Mouse (Mus musculus) MEL (cell line): ENCODE data around the gene Cldn9. TPM values are rescaled to one million over a fixed set of nuclear protein-coding genes. Genes with fewer than 3 reads are reported as not detected.
A peak's percentile ranks its signal among the peaks of the same experiment; 100 is the strongest.

Experiments used
- DNase-seq: peaks from one replicate; pipeline ENCODE4 v3.0.0; 2011; ENCODE audit warnings: low read depth, low spot score
- H3K27ac ChIP-seq: 2 replicates; pipeline ENCODE4 v1.5.1; 2012; ENCODE audit warnings: low read depth, mild to moderate bottlenecking, control low read depth, low read length, moderate library complexity; ENCODE audit not compliant: control insufficient read depth
- H3K27me3 ChIP-seq, 2 experiments: fragments of 150-350 bp in 1 of 2; sonication (generic) in 1 of 2; 2 replicates each; pipeline ENCODE4 v1.6.1; 2012; ENCODE audit warnings: low read length in 2 of 2, mild to moderate bottlenecking in 2 of 2, improper control_type of control experiment in 1 of 2, moderate library complexity in 1 of 2; ENCODE audit not compliant: insufficient read depth in 2 of 2, control insufficient read depth in 1 of 2
- H3K36me3 ChIP-seq, 2 experiments: 2 replicates each; pipeline ENCODE4 v1.6.1; 2012 to 2014; ENCODE audit warnings: low read length in 2 of 2, improper control_type of control experiment in 1 of 2, inconsistent platforms in 1 of 2, mild to moderate bottlenecking in 1 of 2; ENCODE audit not compliant: insufficient read depth in 2 of 2, control insufficient read depth in 1 of 2
- H3K4me1 ChIP-seq, 2 experiments: fragments of 150-350 bp in 1 of 2; sonication (generic) in 1 of 2; 2 replicates each; pipeline ENCODE4 v1.6.1; 2012; ENCODE audit warnings: low read length in 2 of 2, improper control_type of control experiment in 1 of 2, mild to moderate bottlenecking in 1 of 2; ENCODE audit not compliant: insufficient read depth in 2 of 2, control insufficient read depth in 1 of 2
- H3K4me3 ChIP-seq, 2 experiments: fragments of 150-350 bp in 1 of 2; sonication (generic) in 1 of 2; 2 replicates each; pipeline ENCODE4 v1.5.1; 2012; ENCODE audit warnings: low read depth in 2 of 2, low read length in 2 of 2, mild to moderate bottlenecking in 2 of 2, moderate library complexity in 2 of 2, control low read depth in 1 of 2, improper control_type of control experiment in 1 of 2; ENCODE audit not compliant: control insufficient read depth in 1 of 2, insufficient read depth in 1 of 2
- H3K79me2 ChIP-seq: 2 replicates; pipeline ENCODE4 v1.6.1; 2012; ENCODE audit warnings: mild to moderate bottlenecking, low read length, moderate library complexity; ENCODE audit not compliant: control insufficient read depth, poor library complexity, insufficient read depth
- H3K9ac ChIP-seq: 2 replicates; pipeline ENCODE4 v1.6.1; 2012; ENCODE audit warnings: low read depth, mild to moderate bottlenecking, control low read depth, low read length, moderate library complexity; ENCODE audit not compliant: control insufficient read depth, poor library complexity, severe bottlenecking
- H3K9me3 ChIP-seq: fragments of 150-350 bp; sonication (generic); replicated peaks from 2 replicates; pipeline ENCODE4 v1.6.1; 2012; ENCODE audit warnings: mild to moderate bottlenecking, low read length, improper control_type of control experiment, moderate library complexity; ENCODE audit not compliant: insufficient read depth
- CHD1 ChIP-seq: IDR thresholded peaks from 2 replicates; pipeline ENCODE4 v1.6.1; 2012; ENCODE audit warnings: low read depth, mild to moderate bottlenecking, inconsistent platforms, low read length, improper control_type of control experiment
- CHD2 ChIP-seq: IDR thresholded peaks from 2 replicates; pipeline ENCODE4 v1.6.1; 2011; ENCODE audit warnings: low read length, improper control_type of control experiment
- ELF1 ChIP-seq: IDR thresholded peaks from 2 replicates; pipeline ENCODE4 v1.6.1; 2014; ENCODE audit warnings: low read depth, mild to moderate bottlenecking, inconsistent platforms, low read length, improper control_type of control experiment, moderate library complexity
- GABPA ChIP-seq: IDR thresholded peaks from 2 replicates; pipeline ENCODE4 v1.6.1; 2012; ENCODE audit warnings: low read depth, mild to moderate bottlenecking, inconsistent platforms, low read length, improper control_type of control experiment, moderate library complexity
- MAZ ChIP-seq: IDR thresholded peaks from 2 replicates; pipeline ENCODE4 v1.6.1; 2012; ENCODE audit warnings: low read depth, mild to moderate bottlenecking, inconsistent platforms, low read length, improper control_type of control experiment
- MYC ChIP-seq: IDR thresholded peaks from 2 replicates; pipeline ENCODE4 v1.6.1; 2011; ENCODE audit warnings: low read depth, mild to moderate bottlenecking, low read length, improper control_type of control experiment, moderate library complexity
- POLR2A ChIP-seq, 2 experiments: IDR thresholded peaks; 2 replicates each; pipeline ENCODE4 v1.6.1; 2011 to 2012; ENCODE audit warnings: low read length in 2 of 2, mild to moderate bottlenecking in 2 of 2, control low read depth in 1 of 2, improper control_type of control experiment in 1 of 2, low read depth in 1 of 2, moderate library complexity in 1 of 2; ENCODE audit not compliant: control insufficient read depth in 1 of 2, insufficient read depth in 1 of 2, poor library complexity in 1 of 2
- POLR2AphosphoS5 ChIP-seq: IDR thresholded peaks from 2 replicates; pipeline ENCODE4 v1.6.1; 2012; ENCODE audit warnings: low read depth, borderline replicate concordance, mild to moderate bottlenecking, inconsistent platforms, low read length, moderate library complexity, mixed read lengths
- ZNF384 ChIP-seq: IDR thresholded peaks from 2 replicates; pipeline ENCODE4 v1.6.1; 2012; ENCODE audit warnings: low read depth, mild to moderate bottlenecking, inconsistent platforms, low read length, improper control_type of control experiment
- polyA plus RNA-seq, 2 experiments: library from polyadenylated mRNA; stranded (reverse) in 1 of 2; unstranded in 1 of 2; fragments of >175 nt in 1 of 2; fragments of >200 nt in 1 of 2; gene quantifications; 2 replicates each; pipeline versions ENCODE4 v1.2.1 to v1.2.4; 2012; ENCODE audit warnings: low replicate concordance in 2 of 2, low read depth in 1 of 2; ENCODE audit not compliant: insufficient read length in 2 of 2, insufficient read depth in 1 of 2, missing spikeins in 1 of 2
- total RNA-seq: library from RNA; depleted of rRNA; stranded (reverse); fragments of 300-350 nt; gene quantifications from 2 replicates; pipeline ENCODE4 v1.2.3, GENCODE M21; 2012; rRNA removed

Cldn9 gene
- total RNA-seq (0.19 and 0.26 TPM in 2 replicates), polyA plus RNA-seq (under 1 TPM in 1 of 2 experiments, not detected in 1; 0.18 TPM)

DNA sequence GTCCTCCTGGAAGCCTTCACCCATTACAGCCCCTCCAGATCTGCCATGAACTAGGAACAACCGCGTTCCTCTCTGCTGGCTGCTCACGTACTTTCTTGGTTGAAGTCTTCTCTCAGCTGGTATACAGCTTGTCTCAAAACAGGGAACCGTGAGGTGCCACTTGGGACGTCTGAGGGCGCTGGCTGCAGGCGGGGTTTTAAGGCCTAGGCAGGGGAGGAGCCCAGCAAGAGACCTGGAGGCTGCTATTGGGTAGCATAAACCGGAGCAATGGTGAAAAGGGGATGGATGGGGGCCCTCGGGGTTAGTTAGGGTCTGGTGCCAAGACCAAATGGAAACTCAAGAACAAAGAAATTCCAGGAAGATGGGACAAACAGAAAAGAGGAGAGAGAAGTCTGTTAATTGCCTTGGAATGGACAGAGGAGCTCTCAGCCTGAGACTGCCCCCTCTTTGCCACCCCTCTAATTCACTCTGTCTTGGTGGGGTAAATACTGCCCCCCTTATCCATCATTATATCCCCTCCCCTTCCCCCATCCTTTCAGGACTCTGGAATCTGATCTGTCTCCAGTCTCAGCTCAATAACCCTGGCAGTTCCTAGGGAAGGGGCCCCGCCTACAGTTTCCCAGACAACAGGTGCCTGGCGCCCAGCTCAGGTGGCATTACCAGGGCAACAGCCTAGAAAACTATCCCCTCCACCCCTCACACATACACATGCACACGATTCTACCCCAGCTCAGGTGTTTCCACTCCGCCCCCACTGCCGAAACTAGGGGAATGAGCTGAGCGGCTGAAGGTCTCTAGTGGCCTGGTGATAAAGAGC lies at the start of gene Cldn9:
TSS of gene Cldn9 (minus strand) at position 171 of the 817 bp plus-strand sequence.
- Histone ChIP-seq H3K36me3 (peaks cover 0 to 10% of the 10 kb centered on the region in 2 experiments; a peak in 2 of 4 replicates), H3K79me2 (no peaks in the 10 kb centered on the region), H3K27ac (no peak within 1 kb of the TSS), H3K4me1 (peaks cover 0 to 19% of the 10 kb centered on the region in 2 experiments; a peak in 3 of 4 replicates), H3K9me3 (no peaks in the 10 kb centered on the region), H3K9ac (no peak within 1 kb of the TSS), H3K4me3 (no peak within 1 kb of the TSS), H3K27me3 (no peaks in the 10 kb centered on the region)
- peak; percentile 31 for DNase-seq
- TF ChIP-seq MAZ, result no peak
- no peak for TF ChIP-seq CHD1
- no peak for TF ChIP-seq ELF1

DNA sequence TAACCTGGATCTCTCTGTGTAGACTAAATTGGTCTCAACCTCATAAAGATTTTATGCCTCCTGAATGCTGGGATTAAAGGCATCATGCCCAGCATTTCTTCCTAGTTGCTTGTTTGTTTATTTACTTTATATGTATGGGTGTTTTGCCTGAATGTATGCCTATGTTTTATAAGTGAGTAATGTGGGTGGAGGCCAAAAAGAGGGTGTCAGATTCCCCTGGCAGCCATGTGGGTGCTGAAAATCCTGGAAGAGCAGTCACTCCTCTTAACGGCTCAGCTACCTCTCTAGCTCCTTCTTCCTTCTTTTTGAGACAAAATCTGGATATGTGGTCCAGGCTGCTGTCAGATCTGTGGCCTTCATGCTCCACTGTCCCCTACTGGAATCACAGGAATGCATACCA lies 46.6 kb upstream of the Cldn9 start:
- Histone ChIP-seq H3K9ac (no peak overlapping the region), H3K27ac (no peak overlapping the region), H3K9me3 (no peaks in the 10 kb centered on the region), H3K4me1 (peaks cover 2 to 17% of the 10 kb centered on the region in 2 experiments; a peak in 3 of 4 replicates), H3K36me3 (peaks cover 0 to 13% of the 10 kb centered on the region in 2 experiments; a peak in 3 of 4 replicates), H3K4me3 (no peak overlapping the region)
- TF ChIP-seq MAZ (no peak), POLR2AphosphoS5 (no peak), CHD2 (no peak), MYC (no peak), GABPA (no peak)
- TF ChIP-seq, all 39 proteins: peak for 0
- no peaks in the 10 kb centered on the region for H3K27me3 ChIP-seq
- peaks cover 8% of the 10 kb centered on the region for H3K79me2 ChIP-seq
- no peak for DNase-seq

DNA sequence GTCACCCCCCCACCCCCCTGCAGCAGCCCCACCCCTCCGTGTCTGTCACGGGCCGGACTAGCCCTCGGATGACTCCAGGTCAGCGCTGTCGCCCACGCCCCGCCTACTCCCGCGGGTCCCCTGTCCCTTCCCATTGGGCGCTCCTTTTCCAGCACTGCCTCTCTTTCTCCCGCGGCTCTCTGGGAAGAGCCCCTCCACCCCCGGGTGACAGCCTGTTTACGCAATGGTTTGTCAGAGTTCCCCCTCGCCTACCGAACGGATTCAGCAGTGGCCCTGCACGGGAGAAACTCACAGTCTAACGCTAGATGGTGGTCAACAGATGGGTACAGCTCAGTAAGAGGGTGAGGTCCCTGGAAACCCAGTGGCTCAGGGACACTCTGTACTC lies 42.9 kb upstream of the Cldn9 start:
- Histone ChIP-seq H3K9ac (peak overlapping the region; percentile 99), H3K27me3 (no peaks in the 10 kb centered on the region), H3K27ac (peak overlapping the region; percentile 14; the same call in 1 of the 2 replicates), H3K79me2 (peaks cover 8% of the 10 kb centered on the region), H3K4me1 (peaks cover 2 to 21% of the 10 kb centered on the region in 2 experiments; a peak in 3 of 4 replicates), H3K36me3 (peaks cover 0 to 16% of the 10 kb centered on the region in 2 experiments; a peak in 2 of 4 replicates), H3K9me3 (no peaks in the 10 kb centered on the region), H3K4me3 (peak overlapping the region; percentile 75 to 90)
- DNase-seq, result peak; percentile 78
- TF ChIP-seq POLR2A (IDR thresholded peaks at IDR 0.05; ENCODE audit: control insufficient read depth in 1 of 2, insufficient read depth in 1 of 2, low read depth in 1 of 2, low read length in 2 of 2, poor library complexity in 1 of 2), result 0 out of 4 replicates have a peak, but pooled peaks of 1 of the 2 experiments have one; percentile 10
- TF ChIP-seq ZNF384, result no peak
- TF ChIP-seq MAZ, result peak; percentile 54; the same call in 1 of the 2 replicates
